Mouse (Mus musculus): ENCODE data around the gene Lamtor5. TPM values are rescaled to one million over a fixed set of nuclear protein-coding genes. Genes with fewer than 3 reads are reported as not detected.

Gene Lamtor5
- total RNA-seq (2021), result 10 to 100 TPM; 54.9 to 69.3 TPM

DNA sequence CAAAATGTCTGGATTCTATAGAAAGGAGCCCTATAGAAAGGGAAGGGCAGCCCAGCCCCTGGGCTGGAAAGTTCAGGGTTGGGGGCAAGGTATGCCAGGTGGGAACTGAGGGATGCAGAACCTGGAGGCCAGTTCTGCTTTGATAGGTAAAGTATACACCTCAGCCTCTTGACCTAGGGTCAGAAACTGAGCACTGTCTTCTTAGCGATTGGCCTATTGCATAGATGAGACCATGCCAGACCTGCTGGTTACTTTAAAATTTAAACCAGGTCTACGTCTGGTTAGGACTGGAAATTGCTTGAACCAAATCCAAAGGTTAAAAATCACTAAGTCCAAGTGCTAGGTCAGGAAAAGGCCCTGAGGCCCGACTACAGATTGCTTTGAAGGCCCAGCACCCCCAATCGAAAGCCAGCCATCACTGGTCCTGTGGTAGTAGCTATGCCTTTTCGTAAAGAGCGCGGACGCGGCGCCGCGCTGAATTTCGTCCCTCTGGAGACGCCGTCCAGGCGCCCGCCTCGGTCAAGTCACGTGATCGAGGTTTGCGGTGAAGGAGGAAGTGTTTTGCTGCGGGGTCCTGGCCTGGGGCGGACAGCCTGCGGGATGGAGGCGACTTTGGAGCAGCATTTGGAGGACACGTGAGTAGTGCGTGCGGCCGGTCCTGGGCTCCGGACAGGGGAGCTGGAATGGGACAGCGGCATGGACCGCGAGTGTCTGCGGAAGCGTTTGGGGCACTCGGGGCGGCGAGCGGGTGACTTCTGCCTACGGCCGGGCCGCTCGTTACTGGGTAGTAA is at the start of gene Lamtor5:
TSS of gene Lamtor5 (plus strand) at position 380 of the 791 bp plus-strand sequence.
- peak; percentile 84 to 85 for DNase-seq (ENCODE audit: extremely low spot score in 1 of 2, low spot score in 1 of 2)

DNA sequence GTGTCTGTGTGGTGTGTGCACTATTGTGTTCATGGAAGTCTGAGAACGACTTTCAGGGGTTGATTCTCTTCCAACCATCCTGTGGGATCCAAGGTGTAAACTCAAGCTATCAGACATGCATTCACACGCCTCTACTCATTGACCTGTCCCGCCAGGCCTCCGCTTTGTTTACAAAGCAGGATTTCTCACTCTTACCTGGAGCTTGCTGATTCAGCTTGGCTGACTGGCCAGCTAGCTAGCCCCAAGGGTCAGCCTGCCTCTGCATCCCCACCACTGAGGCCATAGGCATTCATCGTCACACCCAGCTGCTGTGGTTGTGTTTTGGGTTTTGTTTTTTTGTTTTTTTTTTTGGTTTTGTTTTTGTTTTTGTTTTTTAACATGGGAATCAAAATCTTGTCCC is 49.4 kb upstream of the Lamtor5 start:
- no peak for DNase-seq (ENCODE audit: extremely low spot score in 1 of 2, low spot score in 1 of 2)

DNA sequence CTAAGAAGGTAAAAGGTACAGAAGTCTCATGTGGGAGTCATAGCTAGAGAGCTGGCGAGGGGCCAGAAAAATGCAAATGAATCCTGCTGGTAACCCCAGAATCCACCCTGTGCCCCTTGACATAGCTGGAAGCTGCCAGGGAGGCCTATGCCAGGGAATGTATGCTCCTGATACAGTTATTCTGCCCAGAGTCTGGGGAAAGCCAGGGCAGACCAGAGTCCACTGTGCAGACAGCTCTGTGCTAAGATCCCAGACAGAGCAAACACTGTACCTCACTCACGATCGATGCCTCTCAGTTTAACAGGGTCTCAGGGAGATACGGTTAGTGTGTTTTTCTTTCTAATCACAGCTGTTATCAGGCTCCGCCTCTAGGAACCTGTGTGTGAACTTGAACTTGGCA is 48.8 kb upstream of the Lamtor5 start:
- no peak for DNase-seq (ENCODE audit: extremely low spot score in 1 of 2, low spot score in 1 of 2)

DNA sequence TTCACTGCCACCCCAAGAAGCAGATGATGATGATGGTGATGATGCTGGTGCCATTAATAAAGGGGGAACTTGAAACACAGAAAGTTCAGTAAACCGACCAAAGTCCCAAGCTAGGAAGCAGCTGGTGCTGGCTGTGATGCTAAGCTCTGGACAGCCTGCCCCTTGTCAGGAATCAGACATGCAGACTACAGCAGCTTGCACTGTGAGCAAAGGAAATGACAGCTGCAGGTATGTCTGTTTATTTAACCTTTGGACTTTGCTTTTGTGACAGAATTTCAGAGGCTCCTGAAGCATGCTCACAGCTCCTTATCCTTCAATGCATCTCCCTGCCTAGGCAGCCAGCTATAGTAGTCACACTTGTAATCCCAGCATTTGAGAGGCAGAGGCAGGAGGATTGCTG is 48.1 kb upstream of the Lamtor5 start, which contains the start of gene A630076J17Rik:
TSS of gene A630076J17Rik (plus strand) at position 88 of the 400 bp plus-strand sequence.
- DNase-seq (ENCODE audit: extremely low spot score in 1 of 2, low spot score in 1 of 2), result no peak

DNA sequence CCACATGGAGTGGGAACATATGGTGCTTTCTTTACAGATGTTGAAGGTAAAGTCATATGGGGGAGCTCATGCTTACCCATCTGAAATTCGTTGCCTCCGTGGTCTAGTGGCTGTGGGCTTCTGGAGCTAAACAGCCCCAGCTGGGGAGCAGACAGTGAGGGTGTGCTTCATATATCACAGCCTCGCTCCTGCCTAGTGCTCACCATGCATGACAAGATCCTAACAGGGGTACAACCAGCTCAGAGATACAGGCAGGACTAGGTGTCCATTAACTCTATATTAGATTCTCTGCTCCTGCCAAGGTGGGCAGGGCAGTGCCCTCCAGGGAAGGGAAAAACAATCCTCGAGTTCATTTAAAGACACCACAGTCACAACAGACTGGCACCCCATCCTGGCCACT is 47.5 kb upstream of the Lamtor5 start:
- no peak for DNase-seq (ENCODE audit: extremely low spot score in 1 of 2, low spot score in 1 of 2)

DNA sequence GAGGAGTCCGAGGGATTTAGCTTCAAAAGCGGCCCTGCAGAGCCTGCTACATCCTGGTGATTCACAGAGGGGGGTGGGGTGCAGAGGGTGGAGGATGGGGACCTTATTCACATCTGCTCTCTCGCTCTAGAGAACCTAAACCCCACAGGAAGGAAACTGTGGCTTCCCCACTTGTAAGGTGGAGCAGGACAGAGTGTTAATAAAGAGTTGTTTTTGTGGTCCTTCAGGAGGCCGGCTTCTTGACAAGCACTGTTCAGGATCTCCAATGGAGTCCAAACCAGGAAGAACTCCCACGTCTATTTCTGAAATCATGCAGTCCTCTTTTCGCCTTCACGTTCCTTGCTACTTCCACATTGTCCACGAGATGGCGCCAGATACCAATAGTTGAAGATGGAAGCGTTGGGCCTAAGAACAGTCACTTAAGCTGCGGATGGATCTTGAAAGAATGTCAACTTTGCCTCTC is 45.3 kb upstream of the Lamtor5 start:
- DNase-seq (ENCODE audit: extremely low spot score in 1 of 2, low spot score in 1 of 2), result peak; percentile 84 to 97

DNA sequence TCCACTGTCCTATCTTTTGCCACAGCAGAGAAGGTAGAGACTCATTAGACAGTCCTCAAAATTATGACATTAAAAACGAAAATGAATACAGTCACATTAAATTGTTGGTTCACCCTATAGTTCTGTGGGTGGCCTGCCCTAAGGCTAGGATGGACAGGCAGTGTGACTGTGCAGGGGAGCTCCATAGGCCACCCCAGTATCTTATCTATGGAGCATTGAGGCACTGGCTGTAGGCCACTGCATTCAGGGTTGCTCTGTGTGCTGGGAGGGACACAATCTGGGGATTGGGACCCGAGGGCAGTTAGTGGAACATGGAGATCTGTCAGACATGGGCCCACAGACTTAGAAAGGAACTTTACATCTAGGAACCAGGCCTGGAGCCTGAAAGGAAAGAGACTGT is 44.7 kb upstream of the Lamtor5 start:
- no peak for DNase-seq (ENCODE audit: extremely low spot score in 1 of 2, low spot score in 1 of 2)

DNA sequence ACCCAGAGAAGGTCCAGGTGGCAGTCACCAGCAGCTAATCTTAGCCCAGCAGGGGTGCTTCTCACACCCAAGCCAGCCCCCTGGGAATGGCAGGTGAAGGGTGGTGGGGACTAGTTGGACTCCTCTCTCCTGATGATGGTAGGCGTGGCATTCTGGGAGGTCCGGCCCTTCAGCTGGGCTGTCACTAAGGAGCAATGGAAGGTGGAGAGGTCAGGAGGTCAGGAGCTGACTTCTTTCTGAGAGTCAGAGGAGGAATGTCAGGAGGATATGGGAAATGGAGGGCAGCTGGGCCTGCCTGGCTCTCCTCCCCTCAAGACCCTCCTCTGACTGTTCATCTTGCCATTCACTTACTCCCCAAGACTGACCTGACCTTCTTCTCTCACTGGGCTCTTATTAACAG is 40.6 kb upstream of the Lamtor5 start:
- no peak for DNase-seq (ENCODE audit: extremely low spot score in 1 of 2, low spot score in 1 of 2)

DNA sequence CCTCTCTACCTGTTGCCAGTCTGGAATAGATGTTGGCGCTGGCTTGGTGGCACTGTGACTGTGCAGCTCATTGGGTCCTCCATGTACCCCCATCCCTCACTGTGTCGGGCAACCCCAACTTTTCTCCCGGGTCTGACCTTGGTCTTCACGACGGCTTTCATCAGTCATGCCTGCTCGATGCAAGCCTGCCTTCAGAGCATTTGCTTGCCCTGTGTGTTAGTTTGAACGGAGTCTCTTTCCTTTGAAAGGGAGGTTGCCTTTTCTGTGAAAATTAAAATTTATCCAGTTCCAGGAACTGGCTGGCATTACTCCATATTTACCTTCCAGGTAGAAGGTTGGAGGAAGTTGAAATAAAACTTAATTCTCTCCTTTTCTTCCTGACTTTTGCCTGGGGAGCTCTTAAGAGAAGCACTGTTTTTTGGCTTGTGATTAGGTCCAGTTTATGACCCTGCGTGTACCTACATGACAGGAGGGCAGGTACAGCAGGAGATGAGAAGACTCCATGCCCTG is 40.1 kb upstream of the Lamtor5 start:
- no peak for DNase-seq (ENCODE audit: extremely low spot score in 1 of 2, low spot score in 1 of 2)

DNA sequence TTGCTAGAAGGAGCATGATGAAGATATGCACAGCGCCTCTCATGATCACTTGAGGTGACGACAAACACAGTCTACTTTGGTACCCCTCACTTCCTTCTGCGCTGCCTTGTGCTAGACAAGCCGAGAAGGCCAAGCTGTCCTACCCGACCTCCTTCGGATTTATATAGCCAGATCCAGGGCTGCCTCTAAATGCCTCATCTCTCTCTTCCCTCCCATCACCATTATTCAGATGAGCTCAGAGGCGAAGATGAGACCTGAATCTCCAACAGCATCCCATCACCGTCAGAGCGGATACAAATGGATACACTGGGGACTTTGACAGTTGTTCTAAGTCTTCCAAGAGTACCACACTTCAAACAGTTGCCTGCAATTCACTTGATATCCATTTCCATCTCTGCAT is 39.1 kb upstream of the Lamtor5 start, which contains the start of gene Prok1:
TSS of gene Prok1 (minus strand) at position 101 of the 400 bp plus-strand sequence.
- no peak for DNase-seq (ENCODE audit: extremely low spot score in 1 of 2, low spot score in 1 of 2)

DNA sequence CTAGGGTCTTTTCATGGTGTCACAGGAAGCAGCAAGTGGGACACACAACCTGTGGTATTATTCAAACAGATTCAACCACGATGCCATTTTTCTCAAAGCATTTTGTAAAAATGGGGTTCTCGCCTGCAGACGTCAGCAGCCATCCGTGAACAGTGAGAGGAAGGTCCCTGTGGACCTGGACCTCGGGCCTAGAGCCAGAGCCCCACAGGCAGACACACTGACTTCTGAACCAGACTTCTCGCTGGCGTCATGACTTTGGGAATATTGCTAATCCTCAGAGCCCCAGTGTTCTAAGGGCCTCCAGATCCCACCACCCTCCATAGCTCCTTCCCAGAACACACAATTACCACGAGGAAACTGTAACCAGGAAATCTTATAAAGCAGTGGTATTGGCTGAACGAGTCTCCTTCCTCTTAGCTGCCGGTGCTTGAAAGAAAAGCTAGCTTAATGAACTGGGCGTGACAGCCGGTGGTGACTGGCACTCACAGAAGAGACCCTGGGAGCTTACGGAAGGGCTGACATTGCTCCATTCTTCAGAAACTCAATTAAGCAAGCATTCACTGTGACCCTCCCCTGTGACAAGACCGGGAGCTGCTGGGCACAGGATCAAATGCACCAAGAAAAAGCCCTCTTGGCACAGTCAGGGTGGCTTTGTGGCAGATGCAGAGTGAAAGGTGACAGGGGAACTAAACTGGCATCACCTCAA is 37.1 kb upstream of the Lamtor5 start:
- no peak for DNase-seq (ENCODE audit: extremely low spot score in 1 of 2, low spot score in 1 of 2)

DNA sequence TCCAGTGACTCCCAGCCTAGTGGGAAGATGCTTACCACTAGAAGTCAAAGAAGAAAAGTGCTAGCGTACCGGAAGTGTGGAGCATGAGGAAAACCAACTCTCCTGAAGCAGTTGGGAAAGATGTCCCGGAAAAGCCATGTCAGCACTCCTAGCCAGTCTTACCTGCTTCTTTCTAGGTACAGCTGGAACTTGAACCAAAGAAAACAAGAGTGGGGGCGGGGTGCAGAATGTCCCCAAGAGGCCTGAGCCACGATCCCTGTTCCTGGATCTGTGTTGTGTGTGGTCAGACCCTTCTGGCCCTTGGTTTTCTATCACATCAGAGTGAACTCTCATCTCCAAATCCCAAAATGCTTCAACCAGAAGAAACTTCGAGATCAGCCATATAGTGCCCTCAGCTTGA is 31.8 kb upstream of the Lamtor5 start:
- DNase-seq (ENCODE audit: extremely low spot score in 1 of 2, low spot score in 1 of 2), result no peak

DNA sequence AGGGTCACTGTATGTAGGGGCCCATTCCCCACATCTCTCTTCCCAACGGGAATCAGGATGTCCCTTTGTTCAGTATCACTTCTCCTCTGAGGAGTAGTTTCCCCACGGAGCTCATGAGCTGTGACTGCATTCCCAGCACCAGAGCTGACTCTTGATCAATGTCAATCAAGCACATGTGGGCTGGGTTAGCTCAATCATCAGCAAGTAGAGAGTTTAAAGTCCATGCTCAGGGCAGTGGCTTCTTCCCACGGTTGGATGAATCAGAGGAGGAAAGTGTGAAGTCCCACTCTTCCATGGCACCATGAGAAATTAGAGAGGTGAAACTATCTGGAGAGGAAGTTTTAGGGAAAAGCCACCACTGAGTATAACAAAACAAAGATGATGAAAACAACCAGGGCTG is 29.6 kb upstream of the Lamtor5 start:
- no peak for DNase-seq (ENCODE audit: extremely low spot score in 1 of 2, low spot score in 1 of 2)

DNA sequence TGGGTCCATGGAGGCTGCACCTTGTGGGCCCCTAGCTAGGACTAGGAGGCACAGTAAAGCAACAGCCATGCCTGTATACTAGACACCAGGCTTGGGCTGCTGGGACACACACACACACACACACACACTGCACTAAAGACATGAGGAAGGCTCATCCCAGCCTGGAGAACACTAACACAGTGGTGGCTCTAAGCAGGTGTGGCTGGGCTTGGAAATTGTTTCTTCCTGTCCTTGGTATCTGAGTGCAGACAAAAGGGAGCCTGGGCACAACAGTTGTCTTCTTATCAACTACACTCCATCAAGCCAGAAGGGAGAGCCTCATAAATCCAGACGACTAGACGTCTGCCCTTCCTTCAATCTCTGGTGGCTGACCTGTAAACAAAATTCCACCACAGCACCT is 28.3 kb upstream of the Lamtor5 start:
- DNase-seq (ENCODE audit: extremely low spot score in 1 of 2, low spot score in 1 of 2), result no peak

DNA sequence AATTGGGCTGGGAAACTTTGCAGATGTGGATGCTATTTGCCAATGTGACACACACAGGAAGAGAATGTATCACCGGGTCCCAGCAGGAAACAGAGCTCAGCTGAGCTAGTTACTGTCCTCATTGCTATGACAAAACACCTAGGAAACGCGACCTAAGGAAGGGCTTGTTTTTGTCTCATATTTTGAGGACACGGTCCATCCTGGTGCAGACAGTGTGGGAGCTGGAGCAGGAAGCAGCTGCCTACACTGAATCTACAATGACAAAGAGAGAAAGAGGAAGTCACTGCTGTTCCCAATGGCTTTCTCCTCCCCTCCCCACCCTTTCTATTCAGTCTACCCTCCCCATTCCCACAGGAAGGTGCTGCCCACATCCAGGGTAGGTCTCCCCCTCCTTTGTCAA is 26.6 kb upstream of the Lamtor5 start:
- DNase-seq (ENCODE audit: extremely low spot score in 1 of 2, low spot score in 1 of 2), result no peak

DNA sequence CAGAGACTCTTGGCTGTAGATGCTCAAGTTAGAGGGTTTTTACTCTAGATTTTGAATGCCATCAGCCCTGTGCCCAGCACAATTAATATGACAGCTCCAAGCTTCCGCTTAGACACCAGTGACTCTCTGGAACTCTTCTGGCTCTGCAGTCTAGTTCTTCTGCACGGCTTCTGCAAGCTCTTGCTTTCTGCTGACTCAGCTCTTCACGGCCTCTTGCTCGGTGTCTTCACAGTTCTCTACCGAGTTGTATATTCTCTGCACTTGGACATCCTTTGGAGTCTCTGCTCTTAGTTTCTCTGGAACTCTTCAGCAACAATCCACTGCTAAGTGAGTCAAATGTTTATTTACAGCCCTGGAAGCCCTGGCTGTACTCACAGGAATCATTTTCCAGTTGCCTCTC is 24.7 kb upstream of the Lamtor5 start:
- DNase-seq (ENCODE audit: extremely low spot score in 1 of 2, low spot score in 1 of 2), result no peak

DNA sequence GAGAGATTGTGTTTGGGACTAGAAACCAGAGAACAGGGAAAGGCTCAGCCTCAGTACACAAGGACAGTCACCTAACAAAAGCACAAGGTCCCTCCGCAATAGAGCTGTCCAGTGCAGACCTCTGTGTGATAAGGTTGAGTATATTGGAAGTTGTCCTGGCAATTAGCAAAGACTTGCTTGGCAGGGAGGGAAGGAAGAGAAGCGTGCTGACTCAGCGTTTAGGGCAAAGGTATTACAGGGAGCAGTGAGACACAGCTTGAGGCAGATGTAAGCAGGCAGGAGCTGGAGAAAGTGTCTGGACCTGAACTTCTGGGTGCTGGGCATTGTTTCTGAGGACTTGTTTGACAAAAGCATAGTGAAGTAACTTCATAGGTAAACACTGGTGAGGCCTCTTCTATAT is 22.7 kb upstream of the Lamtor5 start:
- DNase-seq (ENCODE audit: extremely low spot score in 1 of 2, low spot score in 1 of 2), result no peak

DNA sequence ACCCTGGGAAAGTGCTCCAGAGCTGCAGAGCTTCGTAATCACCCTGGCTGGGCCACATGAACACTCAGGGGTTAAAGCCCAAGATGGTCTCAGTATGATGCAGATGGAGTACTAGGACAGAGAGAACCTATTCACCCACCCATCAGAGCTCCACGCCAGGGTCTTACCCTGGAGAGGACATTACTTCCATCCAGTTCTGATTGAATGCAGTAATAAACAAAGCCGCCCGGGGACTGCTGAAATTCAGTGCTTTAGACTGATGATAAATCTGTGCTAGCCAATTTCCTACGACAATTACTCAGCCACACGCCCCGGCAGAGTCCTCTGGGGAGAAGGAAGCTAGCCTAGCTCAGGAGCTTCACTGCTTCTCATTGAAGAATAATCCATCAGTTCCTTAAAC is 21.9 kb upstream of the Lamtor5 start:
- no peak for DNase-seq (ENCODE audit: extremely low spot score in 1 of 2, low spot score in 1 of 2)

DNA sequence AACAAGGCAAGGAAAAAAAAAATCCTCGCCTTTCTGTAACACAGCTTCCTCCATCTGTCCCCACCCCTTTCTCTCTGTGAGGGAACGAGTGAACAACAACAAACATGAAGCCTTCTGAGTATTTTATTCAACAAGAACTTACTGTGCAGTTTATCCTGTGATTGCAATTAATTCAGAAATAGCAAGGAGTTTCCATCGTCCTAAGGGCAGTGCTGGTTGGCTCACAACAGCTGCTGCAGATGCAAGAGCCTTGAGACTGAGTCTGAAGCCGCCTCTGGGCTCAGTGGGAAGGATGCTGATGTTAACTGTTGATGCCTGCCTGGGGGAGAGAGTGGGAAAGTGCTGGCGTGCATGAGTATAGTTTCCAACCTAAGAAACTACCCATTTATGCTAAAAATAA is 20.7 kb upstream of the Lamtor5 start:
- DNase-seq (ENCODE audit: extremely low spot score in 1 of 2, low spot score in 1 of 2), result no peak

DNA sequence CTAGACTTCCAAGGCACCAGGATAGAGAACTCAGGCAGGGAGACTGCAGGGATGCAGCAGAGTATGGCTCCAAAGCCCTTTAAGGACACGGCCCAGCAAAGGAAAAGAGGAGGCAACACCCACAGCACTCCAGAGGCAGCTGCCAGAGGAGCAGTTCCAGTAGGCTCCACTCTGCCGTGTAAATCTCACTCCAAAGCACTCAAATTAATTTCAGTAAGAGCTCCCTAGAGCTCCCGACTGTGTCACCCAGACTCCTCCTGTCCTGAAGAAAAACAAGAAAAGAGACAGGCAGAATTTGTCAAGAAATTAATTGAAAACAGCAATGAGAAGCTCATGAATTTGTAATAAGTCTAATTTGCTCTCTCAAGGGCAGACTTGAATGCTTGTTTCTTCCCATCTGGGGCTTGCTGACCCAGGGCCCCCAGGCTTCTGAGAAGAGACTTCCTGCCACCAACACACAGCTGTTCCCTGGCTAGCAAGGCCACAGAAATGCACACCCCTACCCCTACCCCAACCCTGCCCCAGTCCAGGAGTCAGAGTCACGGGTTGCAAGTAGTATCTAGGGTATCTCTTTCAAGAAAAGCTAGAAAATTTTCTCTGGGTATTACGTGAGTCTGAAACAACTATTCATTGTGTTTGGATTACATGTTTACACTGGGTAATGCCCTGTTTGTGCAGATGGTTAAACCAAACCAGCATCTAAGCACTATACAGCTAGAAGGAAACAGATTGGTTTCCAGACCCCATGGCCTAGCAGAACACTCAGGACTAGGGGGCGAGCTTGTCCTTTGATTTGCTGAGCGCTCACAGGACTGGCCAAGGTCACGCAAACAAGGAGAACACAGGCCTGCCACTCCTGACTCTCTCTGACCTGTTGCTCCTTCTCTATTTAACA is 17.5 kb upstream of the Lamtor5 start:
- DNase-seq (ENCODE audit: extremely low spot score in 1 of 2, low spot score in 1 of 2), result peak in 1 of 2 experiments; percentile 15

DNA sequence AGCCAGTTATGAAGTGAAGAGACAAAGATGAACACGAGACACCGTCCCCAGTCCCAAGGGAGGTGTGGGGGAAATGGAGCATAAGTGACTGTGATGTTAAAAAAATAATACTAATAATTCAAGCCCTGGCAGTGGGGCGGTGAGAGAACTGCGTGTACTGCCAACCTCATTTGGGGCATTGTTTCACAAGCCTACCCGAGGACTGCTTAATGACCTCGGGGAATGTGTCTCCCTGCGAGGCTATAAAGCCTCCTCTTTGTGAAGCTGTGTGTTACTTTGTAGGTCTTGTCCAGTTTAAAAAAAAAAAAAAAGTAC is 16.9 kb upstream of the Lamtor5 start:
- DNase-seq (ENCODE audit: extremely low spot score in 1 of 2, low spot score in 1 of 2), result no peak
